Mouse (Mus musculus) brain, embryonic 14.5 days (tissue): Measurements from ENCODE around the gene Pknox1. TPM values are rescaled to one million over a fixed set of nuclear protein-coding genes. Genes with fewer than 3 reads are reported as not detected.
"Not testable (repeated sequence)": the region's sequence is repeated elsewhere in the genome, so short reads cannot be mapped to it uniquely, and the experiment has no call there.

Experiments used
- DNase-seq: peaks from one replicate; pipeline ENCODE4 v3.0.0-alpha.2; 2011; ENCODE audit warnings: low read depth
- CTCF ChIP-seq: fragments of 200-500 bp; IDR thresholded peaks from 2 replicates; pipeline ENCODE4 v1.5.1; 2012; ENCODE audit warnings: inconsistent platforms, mild to moderate bottlenecking, moderate library complexity, borderline replicate concordance; ENCODE audit not compliant: insufficient read depth, insufficient read length; ENCODE audit errors: extremely low read depth
- POLR2A ChIP-seq: fragments of 200-500 bp; IDR thresholded peaks from 2 replicates; pipeline ENCODE4 v1.6.1; 2012; ENCODE audit warnings: mild to moderate bottlenecking, inconsistent platforms, borderline replicate concordance; ENCODE audit not compliant: poor library complexity, insufficient read depth, insufficient read length, severe bottlenecking; ENCODE audit errors: extremely low read depth
- polyA plus RNA-seq: library from polyadenylated mRNA; depleted of rRNA; stranded (reverse); fragments of >200 nt; gene quantifications from 2 replicates; pipeline ENCODE4 v1.2.3, GENCODE M21; 2012

Pknox1 gene
- polyA plus RNA-seq, 1 experiment = 36.8 TPM

DNA sequence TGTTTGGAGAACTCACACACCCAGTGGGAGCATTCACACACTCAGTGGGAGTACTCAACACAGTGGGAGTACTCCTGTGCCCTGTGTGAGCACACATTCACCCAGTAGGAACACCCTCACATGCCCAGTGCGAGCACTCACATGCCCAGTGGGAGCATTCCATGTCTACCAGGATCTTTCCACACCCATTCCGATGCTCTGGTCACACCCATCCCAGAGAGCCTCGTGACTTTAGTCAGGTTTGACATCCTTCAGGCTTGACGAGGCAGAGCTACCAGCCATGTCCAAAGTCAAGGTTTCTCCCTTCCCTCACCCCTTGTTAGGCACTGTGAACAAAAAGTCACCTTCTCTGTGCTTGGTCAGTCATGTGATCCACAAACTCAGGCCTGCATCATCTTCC is 29.2 kb upstream of the Pknox1 start:
- DNase-seq = no peak

DNA sequence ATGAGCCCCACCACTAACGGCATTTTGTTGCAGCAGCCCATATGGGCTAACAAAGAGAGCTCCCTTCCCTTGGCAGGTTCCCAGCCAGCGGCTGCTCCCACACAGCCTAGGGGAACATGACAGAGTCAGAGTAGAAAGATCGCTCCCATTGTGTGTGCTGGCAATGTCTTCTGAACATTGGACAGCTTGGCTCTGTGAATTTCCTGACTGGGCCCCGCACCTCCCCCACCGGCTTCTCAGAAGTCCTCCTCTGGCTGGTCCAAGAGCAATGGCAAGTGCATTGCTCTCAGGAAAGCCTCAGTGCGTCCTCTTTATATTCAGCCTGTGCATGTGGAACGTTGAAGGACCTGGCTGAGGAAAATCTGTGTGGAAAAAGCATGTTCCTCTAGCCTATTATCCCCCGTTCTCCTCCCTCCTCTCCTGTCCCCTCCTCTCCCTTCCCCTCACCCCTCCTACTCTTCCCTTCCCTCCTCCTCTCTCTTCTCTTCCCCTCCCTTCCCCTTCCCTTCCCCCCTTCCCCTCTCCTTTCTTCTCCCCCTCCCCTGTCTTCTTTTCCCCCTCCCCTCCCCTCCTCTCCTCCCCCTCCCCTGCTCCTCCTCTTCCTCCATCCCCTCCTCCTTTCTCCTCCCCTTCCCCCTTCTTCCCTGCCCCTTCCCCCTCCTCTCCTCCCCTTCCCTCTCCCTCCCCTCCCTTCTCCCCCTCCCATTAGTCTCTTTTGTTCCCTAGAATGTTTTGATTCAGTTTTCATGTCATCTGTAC is 28.5 kb upstream of the Pknox1 start:
- peak; percentile 96 for DNase-seq
- TF ChIP-seq CTCF = no peak
- no peak for TF ChIP-seq POLR2A

More for the DNA sequence above, 29.2 kb upstream of the Pknox1 start:
- TF ChIP-seq POLR2A = no peak
- TF ChIP-seq CTCF = no peak

DNA sequence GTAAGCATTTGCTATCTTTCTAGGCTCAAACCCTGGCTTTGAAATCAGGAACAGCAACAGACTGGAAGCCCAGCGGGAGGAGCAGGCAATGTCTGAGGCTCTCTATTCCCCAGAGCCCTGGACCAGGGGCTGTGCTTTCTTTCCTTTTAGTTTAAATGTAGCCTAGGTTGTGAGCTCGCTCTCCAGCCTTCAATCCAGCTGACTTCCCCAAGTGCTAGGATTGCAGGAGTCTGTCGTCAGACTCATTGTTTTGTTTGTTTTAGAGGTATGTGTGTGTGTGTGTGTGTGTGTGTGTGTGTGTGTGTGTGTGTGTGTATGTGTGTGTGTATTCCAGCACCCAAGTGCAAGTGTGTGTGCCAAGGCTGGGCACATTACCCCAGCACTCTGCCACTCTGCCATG is 24.4 kb upstream of the Pknox1 start:
- no peak for DNase-seq
- no peak for TF ChIP-seq POLR2A

DNA sequence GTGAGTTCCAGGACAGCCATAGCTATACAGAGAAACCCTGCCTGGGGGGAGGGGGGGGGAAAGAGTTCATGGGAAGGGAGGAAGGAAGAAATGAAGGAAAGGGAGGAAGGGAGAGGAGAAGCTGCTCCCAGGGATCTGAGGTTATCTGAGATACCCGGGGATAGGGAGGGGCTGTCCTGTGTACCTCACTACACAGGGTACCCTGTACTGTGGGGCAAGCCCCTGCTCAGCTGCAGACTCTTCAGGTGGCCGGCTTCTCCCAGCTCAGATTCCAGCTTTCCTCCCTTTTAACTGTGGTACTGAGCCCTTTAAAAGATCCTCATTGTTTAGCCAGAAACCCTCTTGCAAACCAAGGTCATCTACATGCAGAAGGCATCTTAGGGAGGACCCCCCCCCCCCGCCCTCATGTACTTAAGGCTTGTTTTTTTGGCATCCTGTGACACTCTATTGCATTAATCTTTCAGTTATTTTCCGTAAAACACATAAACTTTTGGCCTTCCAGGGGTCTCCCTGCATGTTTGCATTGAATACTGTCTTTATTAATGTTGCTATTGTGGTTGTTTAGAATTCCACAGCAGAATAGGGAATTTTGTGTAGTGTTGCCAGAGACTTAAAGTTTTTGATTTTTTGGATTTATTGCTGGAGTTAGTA is 23.6 kb upstream of the Pknox1 start:
- peak; percentile 39 for DNase-seq
- TF ChIP-seq CTCF = no peak
- no peak for TF ChIP-seq POLR2A

DNA sequence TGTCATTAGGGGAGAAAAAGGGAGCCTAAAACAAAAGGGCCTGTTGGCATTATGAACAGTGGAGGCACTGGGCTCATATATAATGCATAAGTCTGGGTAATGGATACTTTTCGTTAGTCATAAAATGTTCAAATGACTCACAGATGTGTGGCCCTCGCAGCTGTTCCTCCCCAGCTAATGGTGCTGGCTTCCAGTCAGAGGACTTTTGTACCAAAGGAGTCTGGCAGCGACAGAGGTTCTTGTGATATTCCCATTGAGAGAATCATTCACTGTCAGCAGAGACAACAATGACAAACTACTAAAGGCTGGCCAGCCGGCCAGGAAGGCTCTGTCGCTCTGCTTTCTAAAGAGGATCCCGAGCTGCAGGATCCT is 23.1 kb upstream of the Pknox1 start:
- TF ChIP-seq CTCF (no peak), POLR2A (no peak)
- peak; percentile 72 for DNase-seq

DNA sequence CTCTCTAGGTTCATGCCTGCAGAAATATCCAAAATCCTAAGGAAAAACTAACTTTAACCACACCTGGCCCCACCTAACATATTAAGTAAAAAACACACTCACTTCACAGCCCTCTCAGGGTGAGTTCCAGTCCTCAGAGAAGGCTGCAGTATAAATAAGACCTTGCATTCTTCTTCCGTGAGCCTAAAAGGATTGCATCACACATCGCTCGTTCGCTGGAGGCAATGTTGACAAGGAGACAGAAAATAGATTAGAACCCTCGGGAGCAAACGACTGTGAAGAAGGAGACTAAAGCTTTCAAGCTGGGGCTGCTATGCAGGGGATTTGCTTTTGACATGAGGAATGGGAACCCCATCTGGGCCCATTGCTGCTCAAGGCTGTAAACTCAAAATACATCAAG is 21.0 kb upstream of the Pknox1 start:
- peak; percentile 69 for DNase-seq
- TF ChIP-seq POLR2A (no peak), CTCF (no peak)

DNA sequence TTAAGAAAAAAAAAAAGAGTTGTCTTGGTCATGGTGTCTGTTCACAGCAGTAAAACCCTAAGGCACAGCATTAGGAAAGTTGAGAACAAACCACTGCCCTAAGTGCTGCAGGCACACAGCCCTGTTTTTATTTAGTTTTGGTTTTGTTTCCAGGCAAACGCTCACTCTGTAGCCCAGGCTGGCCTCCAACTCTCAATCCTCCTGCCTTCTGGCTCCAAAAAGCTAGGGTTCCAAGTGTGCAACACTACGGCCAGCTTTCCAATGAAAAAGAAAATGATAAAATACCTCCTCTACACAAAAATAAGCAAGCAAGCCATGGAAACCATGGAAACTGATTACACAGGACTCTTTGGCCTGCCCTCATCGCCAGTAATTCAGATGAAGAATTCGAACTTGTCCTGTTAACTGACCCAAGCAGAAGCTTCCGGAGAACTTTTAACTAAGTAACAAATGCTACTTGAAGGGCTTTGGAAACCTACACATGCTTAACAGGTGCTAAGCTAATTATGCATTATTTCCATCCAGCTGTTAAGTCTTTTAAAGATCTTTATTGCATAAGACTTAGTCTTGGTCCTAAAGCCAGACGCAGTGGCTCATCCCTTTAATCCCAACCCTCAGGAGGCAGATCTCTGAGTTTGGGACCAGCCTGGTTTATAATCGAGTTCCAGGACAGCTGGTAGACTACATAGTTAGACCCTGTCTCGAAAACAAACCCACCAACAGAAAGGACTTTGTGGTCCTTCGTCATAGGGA is 17.9 kb upstream of the Pknox1 start:
- no peak for DNase-seq
- no peak for TF ChIP-seq CTCF
- no peak for TF ChIP-seq POLR2A

DNA sequence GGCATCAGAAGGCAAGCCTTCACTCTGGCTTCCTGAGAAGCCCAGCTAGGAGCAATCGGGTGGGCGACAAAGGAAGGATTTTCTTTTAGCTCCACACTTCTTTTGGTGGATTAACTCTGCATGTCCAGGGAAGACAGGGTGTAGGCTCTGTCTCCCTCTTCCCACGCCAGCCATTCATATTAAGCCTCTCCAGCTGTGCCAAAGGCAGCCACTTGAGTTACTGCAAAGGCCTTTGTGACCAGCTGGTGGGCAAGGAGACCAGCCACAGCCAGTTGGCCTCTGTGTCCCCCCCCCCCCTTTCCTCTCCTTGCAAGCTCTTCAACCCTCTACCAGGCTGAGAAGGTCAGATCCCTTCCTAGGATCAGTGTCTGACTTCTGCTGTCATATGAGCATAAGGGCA is 16.6 kb upstream of the Pknox1 start:
- no peak for DNase-seq
- TF ChIP-seq CTCF (no peak), POLR2A (no peak)

DNA sequence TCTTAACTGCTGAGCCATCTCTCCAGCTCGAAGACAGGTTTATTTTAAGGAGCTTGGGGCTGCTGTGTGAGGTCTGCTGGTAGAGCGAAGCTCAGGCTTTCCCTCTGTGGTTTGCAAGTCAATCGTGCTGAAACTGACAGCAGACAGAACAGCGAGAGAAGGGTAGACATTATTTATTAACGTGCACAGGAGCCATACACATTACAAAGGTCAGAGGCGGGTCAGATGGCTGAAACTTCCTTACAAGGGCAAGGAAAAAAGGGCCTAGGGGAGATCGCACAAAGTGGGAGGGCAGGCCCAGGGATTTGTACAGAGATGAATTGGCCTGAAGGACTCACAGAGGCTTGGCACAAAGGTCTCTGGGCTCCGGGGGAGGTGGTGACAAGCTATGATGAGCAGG is 15.1 kb upstream of the Pknox1 start:
- no peak for TF ChIP-seq CTCF

DNA sequence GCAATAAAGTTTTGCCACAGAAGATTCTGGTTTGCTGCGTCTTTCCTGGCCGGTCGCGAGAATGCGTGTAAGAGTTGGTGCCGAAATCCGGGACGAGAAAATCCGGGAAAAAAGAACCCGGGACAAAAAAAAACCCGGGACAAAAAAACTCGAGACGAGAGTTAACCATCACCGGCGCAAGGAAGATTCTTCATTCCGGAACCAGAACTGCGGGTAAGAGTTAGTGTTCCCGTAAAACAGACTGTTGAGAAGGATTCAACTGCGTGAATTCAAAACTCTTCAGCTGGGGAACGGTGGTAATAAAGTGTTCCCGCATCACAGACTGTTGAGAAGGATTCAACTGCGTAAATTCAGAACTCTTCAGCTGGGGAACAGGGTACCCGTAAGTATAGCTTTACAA is 11.9 kb upstream of the Pknox1 start:
- not testable (repeated sequence) for DNase-seq

More for the DNA sequence above, 15.1 kb upstream of the Pknox1 start:
- no peak for DNase-seq

DNA sequence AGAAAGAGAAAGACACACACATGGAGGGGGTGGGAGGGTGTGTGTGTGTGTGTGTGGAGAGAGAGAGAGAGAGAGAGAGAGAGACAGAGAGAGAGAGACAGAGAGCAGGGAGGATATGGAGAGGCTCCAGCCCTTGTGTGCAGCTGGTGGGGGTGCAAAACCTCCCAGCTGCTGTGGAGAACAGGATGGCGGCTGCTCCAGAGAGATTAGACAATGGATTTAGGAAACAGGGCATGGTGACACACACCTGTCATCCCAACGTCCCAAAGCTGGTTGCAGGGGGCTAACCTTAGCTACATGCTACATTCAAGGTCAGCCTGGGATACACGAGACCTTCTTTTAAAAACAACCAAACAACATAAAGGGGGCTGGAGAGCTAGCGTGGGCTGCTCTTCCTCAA is 8.3 kb upstream of the Pknox1 start:
- no peak for TF ChIP-seq POLR2A
- no peak for DNase-seq
